Mouse (Mus musculus): ENCODE data around the gene Cpb2. TPM values are rescaled to one million over a fixed set of nuclear protein-coding genes. Genes with fewer than 3 reads are reported as not detected.

The Cpb2 gene
- polyA plus RNA-seq (2015; fragmentation: Nextera tagmentation; extraction: Ambion mirVana): 0.36 and 2.4 TPM in 2 replicates

DNA sequence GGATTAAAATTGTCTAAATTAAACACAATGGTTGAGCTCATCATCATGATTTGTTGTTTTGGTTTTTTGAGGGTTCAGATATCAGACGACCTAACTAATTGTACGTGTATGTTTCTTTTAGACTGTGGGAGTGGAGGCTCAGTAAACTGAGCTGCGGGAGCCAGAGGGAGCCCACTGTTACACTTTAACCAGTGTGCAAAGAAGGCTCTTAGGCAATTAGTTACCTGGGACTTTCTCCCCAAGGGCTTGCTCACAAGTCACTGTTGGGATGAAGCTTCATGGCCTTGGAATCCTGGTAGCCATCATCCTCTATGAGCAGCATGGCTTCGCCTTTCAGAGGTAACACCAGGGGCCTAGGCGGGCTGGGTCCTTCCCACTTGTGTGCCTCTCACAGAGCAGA, at the start of gene Cpb2:
TSS of gene Cpb2 (plus strand) at position 201 of the 400 bp plus-strand sequence.
- no peak within 1 kb of the TSS for H3K4me2 ChIP-seq (ENCODE audit: low read depth, low read length)
- H3K9me3 ChIP-seq (ENCODE audit: control insufficient read depth, low read length): no peaks in the 10 kb centered on the region
- H3K4me3 ChIP-seq (ENCODE audit: low read length): no peak within 1 kb of the TSS
- no peak within 1 kb of the TSS for H3K27ac ChIP-seq (ENCODE audit: low read length)
- no peaks in the 10 kb centered on the region for H3K27me3 ChIP-seq (ENCODE audit: control insufficient read depth, insufficient read depth, low read depth, low read length)
- no peak within 1 kb of the TSS for H3K9ac ChIP-seq (ENCODE audit: low read length)
- H3K36me3 ChIP-seq (ENCODE audit: control insufficient read depth, insufficient read depth, low read length): no peaks in the 10 kb centered on the region
- H3K4me1 ChIP-seq (replicated peaks; ENCODE audit: control insufficient read depth, insufficient read depth, low read length): no peaks in the 10 kb centered on the region
- WGBS: 72% methylated on average over 5 of the region's 5 CpGs
- ATAC-seq (ENCODE audit: low read depth): no peak

DNA sequence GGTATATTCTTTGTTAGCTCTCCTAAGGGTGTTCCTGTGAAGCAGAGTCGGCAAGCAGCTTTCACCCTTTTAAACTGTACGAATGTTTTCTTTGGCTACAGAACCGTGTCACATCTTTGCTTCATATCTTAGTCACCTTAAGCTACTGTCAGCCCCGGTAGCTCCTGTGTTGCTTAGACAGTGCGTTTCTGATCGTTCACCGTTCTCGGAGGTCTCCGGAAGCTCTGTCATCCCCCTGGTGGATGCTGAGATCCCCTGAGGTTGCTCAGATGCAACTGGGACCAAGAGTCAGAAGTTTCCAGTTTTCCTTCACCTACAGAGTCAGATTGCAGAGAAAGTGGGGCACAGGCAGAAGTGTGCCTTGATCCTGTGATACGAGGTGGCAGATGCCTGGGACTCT, 49.7 kb upstream of the Cpb2 start:
- H3K36me3 ChIP-seq (ENCODE audit: control insufficient read depth, insufficient read depth, low read length): no peaks in the 10 kb centered on the region
- 65% methylated on average over 10 of the region's 10 CpGs for WGBS
- H3K9ac ChIP-seq (ENCODE audit: low read length): no peak overlapping the region

DNA sequence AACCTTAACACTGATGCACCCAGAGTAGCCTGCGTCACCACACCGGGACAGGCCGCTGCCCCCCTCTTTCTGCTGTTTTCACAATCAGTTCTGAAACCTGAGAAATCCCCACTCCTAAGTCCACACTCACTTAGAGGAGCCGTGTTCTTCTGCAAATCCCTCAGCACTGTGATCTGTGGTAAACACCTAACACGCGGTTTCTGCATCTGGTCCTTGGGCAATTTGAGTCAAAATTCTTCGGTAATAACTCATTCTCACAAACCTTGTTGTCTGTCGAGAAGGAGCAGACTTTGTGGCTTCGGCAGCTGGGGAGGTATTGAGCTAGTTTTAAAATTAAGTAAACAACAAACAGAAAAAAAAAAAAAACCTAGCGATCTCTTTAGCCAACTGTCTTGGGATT, 49.2 kb upstream of the Cpb2 start:
- Histone ChIP-seq H3K9ac (ENCODE audit: low read length) (no peak overlapping the region), H3K9me3 (ENCODE audit: control insufficient read depth, low read length) (no peaks in the 10 kb centered on the region), H3K27me3 (ENCODE audit: control insufficient read depth, insufficient read depth, low read depth, low read length) (no peaks in the 10 kb centered on the region), H3K27ac (ENCODE audit: low read length) (no peak overlapping the region), H3K36me3 (ENCODE audit: control insufficient read depth, insufficient read depth, low read length) (no peaks in the 10 kb centered on the region), H3K4me3 (ENCODE audit: low read length) (no peak overlapping the region), H3K4me1 (replicated peaks; ENCODE audit: control insufficient read depth, insufficient read depth, low read length) (no peaks in the 10 kb centered on the region; the same call in 1 of the 2 replicates), H3K4me2 (ENCODE audit: low read depth, low read length) (no peak overlapping the region)
- no peak for ATAC-seq (ENCODE audit: low read depth)
- 60% methylated on average over 10 of the region's 10 CpGs for whole genome bisulfite sequencing

More for the DNA sequence above, 49.7 kb upstream of the Cpb2 start:
- Histone ChIP-seq H3K27me3 (ENCODE audit: control insufficient read depth, insufficient read depth, low read depth, low read length) (no peaks in the 10 kb centered on the region), H3K4me3 (ENCODE audit: low read length) (no peak overlapping the region), H3K4me2 (ENCODE audit: low read depth, low read length) (no peak overlapping the region), H3K27ac (ENCODE audit: low read length) (no peak overlapping the region), H3K9me3 (ENCODE audit: control insufficient read depth, low read length) (no peaks in the 10 kb centered on the region), H3K4me1 (replicated peaks; ENCODE audit: control insufficient read depth, insufficient read depth, low read length) (no peaks in the 10 kb centered on the region; the same call in 1 of the 2 replicates)
- ATAC-seq (ENCODE audit: low read depth): no peak

DNA sequence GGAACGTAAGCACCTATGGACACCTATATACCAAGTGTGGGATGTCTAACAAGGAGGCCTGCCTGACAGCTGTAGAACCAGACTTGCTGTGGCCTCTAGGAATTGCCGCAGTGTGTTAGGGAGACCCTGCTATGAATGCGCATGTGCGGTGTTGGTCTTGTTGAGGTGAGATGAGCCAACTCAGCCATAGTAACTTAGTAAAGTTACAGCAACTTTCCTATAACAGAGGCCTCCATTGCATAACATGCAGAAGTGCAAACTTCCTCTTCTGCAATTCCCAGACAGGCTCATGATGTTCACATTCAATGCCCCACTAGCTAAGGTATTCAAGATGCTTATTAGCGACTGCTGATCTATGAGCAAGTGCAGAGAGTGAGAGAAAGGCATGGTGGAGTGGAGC, 46.6 kb upstream of the Cpb2 start:
- H3K36me3 ChIP-seq (ENCODE audit: control insufficient read depth, insufficient read depth, low read length): peaks cover 4% of the 10 kb centered on the region; the same call in 1 of the 2 replicates
- no peak for ATAC-seq (ENCODE audit: low read depth)
- no peak overlapping the region for H3K9ac ChIP-seq (ENCODE audit: low read length)
- H3K4me1 ChIP-seq (replicated peaks; ENCODE audit: control insufficient read depth, insufficient read depth, low read length): no peaks in the 10 kb centered on the region; the same call in 1 of the 2 replicates
- no peak overlapping the region for H3K4me3 ChIP-seq (ENCODE audit: low read length)
- no peak overlapping the region for H3K27ac ChIP-seq (ENCODE audit: low read length)
- no peak overlapping the region for H3K4me2 ChIP-seq (ENCODE audit: low read depth, low read length)
- 86% methylated on average over 5 of the region's 5 CpGs for WGBS
- no peaks in the 10 kb centered on the region for H3K9me3 ChIP-seq (ENCODE audit: control insufficient read depth, low read length)
- H3K27me3 ChIP-seq (ENCODE audit: control insufficient read depth, insufficient read depth, low read depth, low read length): no peaks in the 10 kb centered on the region

DNA sequence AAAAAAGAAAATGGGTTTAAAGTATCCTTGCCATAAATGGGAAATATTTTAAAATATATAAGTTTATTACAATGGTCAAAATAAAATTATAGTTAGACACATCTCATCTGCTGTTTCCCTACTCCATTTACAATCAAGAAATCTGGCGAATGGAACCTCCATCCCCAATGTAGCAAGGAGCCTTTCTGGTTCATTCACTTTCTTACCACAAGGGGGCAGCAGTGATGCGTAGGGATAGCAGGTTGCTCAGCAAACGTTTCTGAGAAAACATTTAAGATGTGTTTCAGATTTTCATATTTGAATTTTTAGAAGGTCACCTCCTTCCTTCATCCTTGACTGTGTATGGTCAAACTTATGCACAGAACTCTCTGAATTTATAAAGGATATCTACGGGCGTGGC, 45.1 kb upstream of the Cpb2 start:
- WGBS: 40% methylated on average over 5 of the region's 5 CpGs

DNA sequence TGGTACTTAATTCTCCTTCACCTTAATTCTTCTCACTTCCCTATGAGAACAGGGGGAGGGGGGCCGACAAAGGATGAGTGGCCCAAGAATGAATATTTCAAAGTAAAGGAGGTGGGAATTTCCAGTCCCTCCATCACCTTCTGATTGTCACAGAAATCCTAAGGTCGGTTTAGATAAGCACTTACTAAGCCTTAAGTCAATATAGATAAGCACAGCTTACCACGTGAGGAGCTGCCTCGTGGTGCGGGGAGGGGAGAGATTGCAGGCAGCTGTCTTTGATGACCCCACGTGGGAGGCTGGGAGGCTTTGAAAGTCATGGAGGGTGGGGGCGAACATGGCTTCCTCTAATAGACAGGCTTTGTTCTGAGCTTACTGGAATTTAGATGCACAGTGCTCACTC, 44.4 kb upstream of the Cpb2 start:
- no peak overlapping the region for H3K9ac ChIP-seq (ENCODE audit: low read length)
- no peak overlapping the region for H3K27ac ChIP-seq (ENCODE audit: low read length)
- H3K4me2 ChIP-seq (ENCODE audit: low read depth, low read length): no peak overlapping the region
- H3K4me1 ChIP-seq (replicated peaks; ENCODE audit: control insufficient read depth, insufficient read depth, low read length): no peaks in the 10 kb centered on the region; the same call in 1 of the 2 replicates
- no peak for ATAC-seq (ENCODE audit: low read depth)
- peaks cover 4% of the 10 kb centered on the region; the same call in 1 of the 2 replicates for H3K36me3 ChIP-seq (ENCODE audit: control insufficient read depth, insufficient read depth, low read length)
- no peaks in the 10 kb centered on the region for H3K27me3 ChIP-seq (ENCODE audit: control insufficient read depth, insufficient read depth, low read depth, low read length)
- 22% methylated on average over 7 of the region's 7 CpGs for WGBS
- H3K9me3 ChIP-seq (ENCODE audit: control insufficient read depth, low read length): no peaks in the 10 kb centered on the region
- no peak overlapping the region for H3K4me3 ChIP-seq (ENCODE audit: low read length)

More for the DNA sequence above, 45.1 kb upstream of the Cpb2 start:
- no peak overlapping the region for H3K4me3 ChIP-seq (ENCODE audit: low read length)
- no peaks in the 10 kb centered on the region for H3K27me3 ChIP-seq (ENCODE audit: control insufficient read depth, insufficient read depth, low read depth, low read length)
- H3K9me3 ChIP-seq (ENCODE audit: control insufficient read depth, low read length): no peaks in the 10 kb centered on the region
- H3K9ac ChIP-seq (ENCODE audit: low read length): no peak overlapping the region
- no peaks in the 10 kb centered on the region; the same call in 1 of the 2 replicates for H3K4me1 ChIP-seq (replicated peaks; ENCODE audit: control insufficient read depth, insufficient read depth, low read length)
- H3K4me2 ChIP-seq (ENCODE audit: low read depth, low read length): no peak overlapping the region
- H3K27ac ChIP-seq (ENCODE audit: low read length): no peak overlapping the region
- peaks cover 4% of the 10 kb centered on the region; the same call in 1 of the 2 replicates for H3K36me3 ChIP-seq (ENCODE audit: control insufficient read depth, insufficient read depth, low read length)
- ATAC-seq (ENCODE audit: low read depth): 0 out of 2 replicates have a peak, but pooled peaks have one; percentile 31

DNA sequence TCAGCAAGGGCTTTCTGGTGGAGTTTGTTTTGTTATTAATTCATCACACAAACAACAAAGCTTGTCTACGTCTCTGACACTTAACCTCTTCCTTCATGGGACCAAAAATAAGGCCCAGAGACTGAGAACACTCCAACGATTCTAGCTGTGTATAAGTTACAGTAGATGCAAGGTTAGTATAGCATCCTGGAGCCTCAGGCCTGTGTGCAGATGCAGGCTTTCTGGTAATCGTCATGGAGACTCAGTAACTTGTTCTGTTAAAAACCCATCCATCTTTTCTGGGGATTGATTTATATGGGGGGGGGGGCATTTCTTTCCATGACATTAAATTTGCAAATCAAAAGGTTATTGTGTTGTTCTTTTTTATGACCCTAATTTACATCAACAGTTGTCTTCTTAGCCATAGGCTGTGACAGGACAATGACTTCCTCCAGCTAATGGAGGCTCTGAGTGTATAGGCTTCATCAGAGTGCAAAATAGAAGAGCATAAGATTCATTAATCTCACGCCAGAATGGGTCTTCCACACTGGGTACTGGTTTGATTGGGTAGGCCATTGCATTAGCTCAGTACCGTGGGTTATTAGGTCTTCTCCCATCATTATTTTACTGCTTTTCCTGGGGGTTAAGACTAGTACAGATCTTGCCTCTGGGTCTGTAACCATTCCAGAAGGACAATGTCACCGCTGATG, 36.6 kb upstream of the Cpb2 start:
- no peak for ATAC-seq (ENCODE audit: low read depth)
- 78% methylated on average over 6 of the region's 6 CpGs for WGBS
- no peak overlapping the region for H3K9ac ChIP-seq (ENCODE audit: low read length)
- H3K4me3 ChIP-seq (ENCODE audit: low read length): no peak overlapping the region
- H3K27ac ChIP-seq (ENCODE audit: low read length): no peak overlapping the region
- H3K4me2 ChIP-seq (ENCODE audit: low read depth, low read length): no peak overlapping the region
- no peaks in the 10 kb centered on the region for H3K9me3 ChIP-seq (ENCODE audit: control insufficient read depth, low read length)
- H3K27me3 ChIP-seq (ENCODE audit: control insufficient read depth, insufficient read depth, low read depth, low read length): no peaks in the 10 kb centered on the region
- 0 out of 2 replicates have a peak, but pooled peaks cover 2% of the 10 kb centered on the region for H3K36me3 ChIP-seq (ENCODE audit: control insufficient read depth, insufficient read depth, low read length)
- H3K4me1 ChIP-seq (replicated peaks; ENCODE audit: control insufficient read depth, insufficient read depth, low read length): no peaks in the 10 kb centered on the region

DNA sequence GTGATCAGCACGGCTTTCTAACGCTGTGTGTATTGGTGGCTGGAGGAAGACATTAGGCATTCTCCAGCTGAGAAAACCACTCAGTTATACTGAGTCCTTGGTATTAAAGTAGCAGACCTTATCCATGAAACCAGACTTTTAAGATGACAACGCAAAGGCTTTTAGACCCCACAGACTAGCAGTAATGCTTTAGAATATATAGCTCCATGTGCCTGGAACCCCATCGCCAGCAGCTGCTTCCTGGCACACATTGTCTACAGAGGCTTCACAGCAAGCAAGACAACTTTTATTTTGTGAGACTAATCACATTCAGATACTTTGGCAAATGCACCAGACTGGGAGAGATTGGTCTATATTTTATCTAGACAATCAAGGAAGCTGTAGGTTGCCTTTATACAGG, 35.8 kb upstream of the Cpb2 start:
- no peaks in the 10 kb centered on the region for H3K9me3 ChIP-seq (ENCODE audit: control insufficient read depth, low read length)
- no peak overlapping the region for H3K27ac ChIP-seq (ENCODE audit: low read length)
- WGBS: 96% methylated on average over 4 of the region's 4 CpGs
- 0 out of 2 replicates have a peak, but pooled peaks cover 2% of the 10 kb centered on the region for H3K36me3 ChIP-seq (ENCODE audit: control insufficient read depth, insufficient read depth, low read length)
- H3K4me1 ChIP-seq (replicated peaks; ENCODE audit: control insufficient read depth, insufficient read depth, low read length): no peaks in the 10 kb centered on the region
- H3K9ac ChIP-seq (ENCODE audit: low read length): no peak overlapping the region
- ATAC-seq (ENCODE audit: low read depth): no peak
- H3K4me3 ChIP-seq (ENCODE audit: low read length): no peak overlapping the region
- H3K4me2 ChIP-seq (ENCODE audit: low read depth, low read length): no peak overlapping the region
- no peaks in the 10 kb centered on the region for H3K27me3 ChIP-seq (ENCODE audit: control insufficient read depth, insufficient read depth, low read depth, low read length)

DNA sequence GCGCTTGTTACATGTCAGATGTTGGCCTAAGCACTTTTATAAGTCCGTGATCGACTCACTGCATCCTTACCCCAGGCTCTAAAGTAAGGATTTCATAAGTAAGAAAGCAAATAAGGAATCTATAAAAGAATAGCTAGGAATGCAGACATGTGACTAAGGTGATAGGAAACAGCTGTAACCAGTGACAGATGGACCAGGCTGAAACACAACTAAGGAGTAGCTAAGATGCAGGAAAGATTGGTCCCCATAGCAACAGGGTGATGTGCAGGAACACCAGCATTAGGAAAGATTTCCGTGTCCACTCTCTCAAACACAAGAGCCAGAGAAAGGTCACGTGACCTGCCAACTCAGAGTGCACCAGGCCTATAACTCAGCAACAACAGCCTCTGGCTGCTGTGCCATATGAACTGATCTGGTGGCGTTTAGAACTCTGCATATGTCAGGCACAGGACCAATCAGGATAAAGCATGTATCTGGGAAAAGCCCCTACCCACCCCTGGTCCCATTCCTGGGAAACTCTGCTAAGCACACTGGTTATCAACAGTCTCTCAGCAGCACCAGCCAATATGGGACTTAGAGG, 33.4 kb upstream of the Cpb2 start:
- WGBS: 74% methylated on average over 6 of the region's 6 CpGs

More for the DNA sequence above, 33.4 kb upstream of the Cpb2 start:
- no peaks in the 10 kb centered on the region for H3K4me1 ChIP-seq (replicated peaks; ENCODE audit: control insufficient read depth, insufficient read depth, low read length)
- H3K9ac ChIP-seq (ENCODE audit: low read length): no peak overlapping the region
- H3K27ac ChIP-seq (ENCODE audit: low read length): no peak overlapping the region
- ATAC-seq (ENCODE audit: low read depth): no peak
- no peaks in the 10 kb centered on the region for H3K27me3 ChIP-seq (ENCODE audit: control insufficient read depth, insufficient read depth, low read depth, low read length)
- no peaks in the 10 kb centered on the region for H3K9me3 ChIP-seq (ENCODE audit: control insufficient read depth, low read length)
- H3K36me3 ChIP-seq (ENCODE audit: control insufficient read depth, insufficient read depth, low read length): no peaks in the 10 kb centered on the region
- no peak overlapping the region for H3K4me3 ChIP-seq (ENCODE audit: low read length)
- no peak overlapping the region for H3K4me2 ChIP-seq (ENCODE audit: low read depth, low read length)
